Mouse (Mus musculus) hindbrain, embryonic 10.5 days (tissue): ENCODE measurements around the gene Rab5b. TPM values are rescaled to one million over a fixed set of nuclear protein-coding genes. Genes with fewer than 3 reads are reported as not detected.

Experiments used
- DNase-seq: peaks from one replicate; pipeline ENCODE4 v3.0.0-alpha.2; 2017; ENCODE audit warnings: low spot score
- H3K27ac ChIP-seq: fragments of 300-500 bp; sonication (generic); 2 replicates; pipeline ENCODE4 v1.5.1; 2016; ENCODE audit warnings: mild to moderate bottlenecking, moderate library complexity
- H3K27me3 ChIP-seq: fragments of 300-500 bp; sonication (generic); 2 replicates; pipeline ENCODE4 v1.6.1; 2016; ENCODE audit warnings: mild to moderate bottlenecking; ENCODE audit not compliant: poor library complexity, insufficient read depth, severe bottlenecking
- H3K36me3 ChIP-seq: fragments of 300-500 bp; sonication (generic); 2 replicates; pipeline ENCODE4 v1.6.1; 2016; ENCODE audit warnings: mild to moderate bottlenecking, moderate library complexity
- H3K4me1 ChIP-seq: fragments of 300-500 bp; sonication (generic); replicated peaks from 2 replicates; pipeline ENCODE4 v1.6.1; 2016; ENCODE audit warnings: mild to moderate bottlenecking
- H3K4me3 ChIP-seq: fragments of 300-500 bp; sonication (generic); 2 replicates; pipeline ENCODE4 v1.5.1; 2016; ENCODE audit warnings: mild to moderate bottlenecking, moderate library complexity
- H3K9me3 ChIP-seq: fragments of 300-500 bp; sonication (generic); 2 replicates; pipeline ENCODE4 v1.6.1; 2016; ENCODE audit warnings: mild to moderate bottlenecking, moderate library complexity
- WGBS: fragments of 180-500 bp; shearing (Covaris S2); methylation state at CpG from one replicate; pipeline ENCODE4 v1.1.7; 2016; 5-methylcytosine and 5-hydroxymethylcytosine counted together
- polyA plus RNA-seq: library from polyadenylated mRNA; unstranded; fragments of >200 nt; fragmentation: Nextera tagmentation; extraction: Ambion mirVana; gene quantifications from 2 replicates; pipeline ENCODE4 v1.2.1, GENCODE M21; 2016

The Rab5b gene
- polyA plus RNA-seq, 1 experiment from 2014 or later = 86.0 TPM

- Histone ChIP-seq H3K4me1 (peaks cover 12% of the 10 kb centered on the region; the same call in 1 of the 2 replicates), H3K27me3 (no peaks in the 10 kb centered on the region), H3K27ac (no peak overlapping the region), H3K9me3 (no peaks in the 10 kb centered on the region), H3K4me3 (no peak overlapping the region), H3K36me3 (no peaks in the 10 kb centered on the region)
- WGBS = 86% methylated on average over 3 of the region's 3 CpGs
- no peak for DNase-seq
Observed at GRCm38 (mm10) chr10:128655254-128655653, 40.8 kb downstream of the Rab5b start.

DNA sequence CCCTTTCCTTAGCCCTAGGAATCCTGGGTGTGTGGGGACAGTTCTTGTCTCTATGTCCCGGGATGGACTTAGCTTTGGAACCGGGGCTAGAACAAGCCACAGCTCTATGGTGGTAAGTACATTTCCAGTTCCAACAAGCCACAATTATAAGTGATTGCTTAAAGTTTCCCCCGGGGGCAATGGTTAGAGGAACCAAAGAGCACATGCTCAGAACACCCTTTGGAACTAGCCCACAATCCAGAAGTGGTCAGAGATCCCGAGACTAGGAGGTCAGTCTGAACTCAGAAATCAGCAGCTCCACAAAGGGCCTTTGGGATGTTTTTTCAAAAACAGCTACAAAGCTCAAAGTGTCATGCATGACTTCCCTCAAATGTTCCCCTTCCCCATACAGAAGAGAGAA, 42.2 kb downstream of the Rab5b start:
- Histone ChIP-seq H3K27ac (no peak overlapping the region), H3K36me3 (no peaks in the 10 kb centered on the region), H3K4me1 (0 out of 2 replicates have a peak, but pooled peaks cover 4% of the 10 kb centered on the region), H3K9me3 (no peaks in the 10 kb centered on the region), H3K4me3 (no peak overlapping the region), H3K27me3 (no peaks in the 10 kb centered on the region)
- DNase-seq = no peak
- 67% methylated on average over 4 of the region's 4 CpGs for WGBS

DNA sequence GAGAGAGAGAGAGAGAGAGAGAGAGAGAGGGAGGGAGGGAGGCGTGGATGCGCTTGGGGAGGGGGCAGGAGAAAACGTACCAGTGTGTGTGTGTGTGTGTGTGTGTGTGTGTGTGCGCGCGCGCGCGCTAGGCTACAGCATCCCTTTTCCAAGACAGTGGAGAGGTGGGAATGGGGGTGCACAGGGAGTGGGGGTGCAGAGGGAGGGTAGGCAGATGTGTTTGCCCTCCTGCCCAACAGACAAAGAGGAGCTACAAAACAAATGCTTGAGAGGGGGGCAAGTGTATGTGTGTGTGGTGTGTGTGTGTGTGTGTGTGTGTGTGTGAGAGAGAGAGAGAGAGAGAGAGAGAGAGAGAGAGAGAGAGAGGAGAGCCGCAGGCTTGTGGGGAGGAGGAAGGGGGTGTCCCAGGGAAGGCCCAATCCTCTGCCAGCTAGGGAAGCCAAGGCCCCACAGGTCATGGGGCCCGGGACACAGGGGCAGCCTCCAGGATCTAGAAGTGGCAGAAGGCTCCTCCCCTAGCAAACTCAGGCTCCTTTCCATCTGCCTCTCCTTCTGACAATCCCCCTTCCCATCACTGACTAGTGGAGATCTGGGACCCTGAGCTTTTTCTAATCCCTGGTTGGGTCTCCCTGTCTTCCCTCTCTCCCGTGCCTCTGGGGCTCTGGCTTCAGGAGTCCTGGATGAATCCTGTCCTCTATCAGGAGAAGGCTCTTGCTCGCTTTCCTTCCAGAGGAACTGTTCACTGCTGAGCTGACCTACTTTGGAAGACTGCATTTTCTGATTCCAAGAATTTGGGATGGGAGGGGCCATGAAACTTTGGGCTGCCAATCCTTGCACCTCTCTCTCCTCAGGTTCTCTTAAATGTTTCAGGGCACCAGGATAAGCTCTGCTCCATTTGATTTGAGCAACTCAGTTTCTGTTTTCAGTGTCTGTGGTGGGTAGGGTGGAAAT, 49.6 kb downstream of the Rab5b start:
- WGBS = 6% methylated on average over 10 of the region's 13 CpGs
- peak; percentile 57 for DNase-seq
- H3K27ac ChIP-seq = peak overlapping the region; percentile 90

GRCm38 (mm10) chr10:128645111-128646011, 50.7 kb downstream of the Rab5b start, which contains the start of gene Ikzf4:
Ikzf4 (minus strand) TSS chr10:128645991.
- Histone ChIP-seq H3K9me3 (no peaks in the 10 kb centered on the region), H3K27ac (peak within 1 kb of the TSS; percentile 90), H3K27me3 (peaks cover 20% of the 10 kb centered on the region), H3K4me3 (peak within 1 kb of the TSS; percentile 70), H3K4me1 (peaks cover 31% of the 10 kb centered on the region), H3K36me3 (peaks cover 16% of the 10 kb centered on the region)
- peak; percentile 59 for DNase-seq
- WGBS = 2% methylated on average over 36 of the region's 36 CpGs

More for the DNA sequence above, 49.6 kb downstream of the Rab5b start:
- Histone ChIP-seq H3K36me3 (peaks cover 6% of the 10 kb centered on the region; the same call in 1 of the 2 replicates), H3K9me3 (no peaks in the 10 kb centered on the region), H3K4me3 (peak overlapping the region; percentile 70), H3K4me1 (peaks cover 31% of the 10 kb centered on the region), H3K27me3 (peaks cover 20% of the 10 kb centered on the region)

- Histone ChIP-seq H3K9me3 (no peaks in the 10 kb centered on the region), H3K36me3 (peaks cover 28% of the 10 kb centered on the region), H3K27me3 (peaks cover 20% of the 10 kb centered on the region), H3K4me3 (no peak overlapping the region), H3K4me1 (peaks cover 31% of the 10 kb centered on the region), H3K27ac (no peak overlapping the region)
- 82% methylated on average over 6 of the region's 6 CpGs for WGBS
- DNase-seq = no peak
Observed at GRCm38 (mm10) chr10:128642749-128643148, 53.3 kb downstream of the Rab5b start.

DNA sequence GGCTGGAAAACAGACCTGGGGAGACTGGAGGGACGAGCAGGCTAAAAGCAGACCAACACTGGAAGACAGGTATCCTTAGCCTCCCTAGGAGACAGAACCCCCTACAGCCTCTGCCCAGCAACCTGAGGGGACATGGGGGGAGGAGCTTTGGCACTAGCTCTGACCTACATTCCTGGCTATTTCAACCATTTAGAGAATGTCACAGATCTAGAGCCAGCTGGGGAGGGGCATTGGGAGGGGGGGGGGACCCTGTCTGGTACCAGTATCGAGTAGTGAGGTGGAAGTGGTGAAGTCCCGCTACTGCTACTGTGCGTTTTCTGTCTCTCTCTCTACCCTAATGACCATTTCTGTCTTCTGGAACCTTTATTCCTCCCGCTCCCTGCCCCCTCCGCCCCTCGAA, 54.2 kb downstream of the Rab5b start:
- H3K4me3 ChIP-seq = no peak overlapping the region
- no peaks in the 10 kb centered on the region for H3K9me3 ChIP-seq
- WGBS = 80% methylated on average over 7 of the region's 7 CpGs
- H3K36me3 ChIP-seq = peaks cover 28% of the 10 kb centered on the region
- H3K27me3 ChIP-seq = peaks cover 20% of the 10 kb centered on the region
- no peak overlapping the region for H3K27ac ChIP-seq
- no peak for DNase-seq
- H3K4me1 ChIP-seq = peaks cover 34% of the 10 kb centered on the region

GRCm38 (mm10) chr10:128640891-128641290, 55.2 kb downstream of the Rab5b start:
- H3K9me3 ChIP-seq = no peaks in the 10 kb centered on the region
- H3K27ac ChIP-seq = no peak overlapping the region
- peaks cover 17% of the 10 kb centered on the region for H3K27me3 ChIP-seq
- no peak for DNase-seq
- WGBS = 94% methylated on average over 15 of the region's 15 CpGs
- H3K4me3 ChIP-seq = no peak overlapping the region
- H3K4me1 ChIP-seq = peaks cover 31% of the 10 kb centered on the region
- peaks cover 35% of the 10 kb centered on the region for H3K36me3 ChIP-seq

DNA sequence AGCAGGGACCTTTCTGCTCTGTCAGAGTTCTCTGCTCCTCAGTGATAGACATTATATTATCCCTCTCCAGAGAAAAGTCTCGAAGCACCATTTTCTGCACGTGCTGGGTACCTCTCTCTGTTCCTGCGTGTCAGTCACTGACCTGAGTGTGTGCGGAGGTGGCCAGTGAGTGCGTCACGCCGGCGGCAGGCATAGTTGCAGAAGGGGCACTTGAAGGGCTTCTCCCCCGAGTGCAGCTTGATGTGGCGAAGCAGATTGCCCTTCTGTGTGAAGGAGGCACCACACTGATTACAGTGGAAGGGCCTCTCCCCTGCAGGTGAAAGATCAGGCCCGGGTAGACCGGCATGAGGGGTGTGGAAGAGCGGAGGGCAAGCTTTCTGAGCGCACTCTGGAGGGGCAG, 56.1 kb downstream of the Rab5b start:
- H3K27ac ChIP-seq = no peak overlapping the region
- no peaks in the 10 kb centered on the region for H3K9me3 ChIP-seq
- DNase-seq = no peak
- peaks cover 12% of the 10 kb centered on the region for H3K27me3 ChIP-seq
- peaks cover 44% of the 10 kb centered on the region for H3K36me3 ChIP-seq
- H3K4me3 ChIP-seq = no peak overlapping the region
- 92% methylated on average over 14 of the region's 14 CpGs for WGBS
- H3K4me1 ChIP-seq = peaks cover 22% of the 10 kb centered on the region

DNA sequence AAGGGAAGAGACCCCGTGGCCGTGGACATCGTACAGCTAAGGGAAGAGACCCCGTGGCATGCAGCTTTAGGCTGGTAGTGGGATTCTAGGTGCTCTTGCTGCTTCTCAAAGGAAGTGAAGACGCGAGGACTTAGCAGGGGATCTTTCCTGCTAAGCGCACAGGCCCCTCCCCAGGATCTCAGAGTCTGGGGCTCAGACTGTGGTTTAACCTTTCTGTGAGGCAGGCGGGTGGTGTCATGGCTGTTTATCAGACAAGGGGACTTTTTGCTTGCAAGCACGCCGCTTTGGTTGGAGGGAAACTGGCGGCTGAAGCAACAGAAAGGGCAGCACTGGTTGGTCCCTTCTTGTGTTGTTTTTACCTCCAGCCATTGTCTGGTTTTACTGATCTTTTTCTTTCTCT, 59.1 kb downstream of the Rab5b start:
- peak; percentile 44 for DNase-seq
- peak overlapping the region; percentile 67 for H3K27ac ChIP-seq
- peak overlapping the region; percentile 18; the same call in 1 of the 2 replicates for H3K4me3 ChIP-seq
- peaks cover 56% of the 10 kb centered on the region for H3K36me3 ChIP-seq
- no peaks in the 10 kb centered on the region for H3K27me3 ChIP-seq
- WGBS = 8% methylated on average over 11 of the region's 11 CpGs
- no peaks in the 10 kb centered on the region for H3K9me3 ChIP-seq
- peaks cover 24% of the 10 kb centered on the region for H3K4me1 ChIP-seq

DNA sequence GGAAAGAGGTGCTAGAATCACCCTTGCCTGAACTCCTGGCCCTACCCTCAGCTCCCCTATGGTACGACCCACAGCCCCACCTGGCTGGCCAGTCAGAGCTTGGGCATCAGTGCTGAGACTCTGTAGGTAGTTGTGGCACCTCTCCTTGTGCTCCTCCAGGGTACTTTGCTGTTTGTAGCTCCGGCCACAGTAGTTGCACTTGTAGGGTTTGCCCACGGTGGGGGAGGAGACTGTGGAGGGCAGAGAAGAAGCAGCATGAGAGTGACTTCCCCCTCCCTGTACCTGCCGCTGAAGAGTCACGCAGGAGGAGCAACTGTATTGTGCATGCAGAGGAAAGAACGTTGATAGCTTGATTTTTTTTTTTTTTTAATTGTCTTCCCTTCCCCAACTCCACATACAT, 59.5 kb downstream of the Rab5b start:
- Histone ChIP-seq H3K4me1 (peaks cover 24% of the 10 kb centered on the region), H3K27ac (peak overlapping the region; percentile 67), H3K9me3 (no peaks in the 10 kb centered on the region), H3K27me3 (no peaks in the 10 kb centered on the region), H3K36me3 (peaks cover 53% of the 10 kb centered on the region), H3K4me3 (peak overlapping the region; percentile 18; the same call in 1 of the 2 replicates)
- 45% methylated on average over 6 of the region's 6 CpGs for WGBS
- DNase-seq = no peak

GRCm38 (mm10) chr10:128635697-128636096, 60.4 kb downstream of the Rab5b start:
- WGBS = 93% methylated on average over 13 of the region's 13 CpGs
- Histone ChIP-seq H3K27me3 (no peaks in the 10 kb centered on the region), H3K9me3 (no peaks in the 10 kb centered on the region), H3K4me1 (peaks cover 24% of the 10 kb centered on the region), H3K27ac (no peak overlapping the region), H3K36me3 (peaks cover 45% of the 10 kb centered on the region), H3K4me3 (no peak overlapping the region)
- DNase-seq = no peak

DNA sequence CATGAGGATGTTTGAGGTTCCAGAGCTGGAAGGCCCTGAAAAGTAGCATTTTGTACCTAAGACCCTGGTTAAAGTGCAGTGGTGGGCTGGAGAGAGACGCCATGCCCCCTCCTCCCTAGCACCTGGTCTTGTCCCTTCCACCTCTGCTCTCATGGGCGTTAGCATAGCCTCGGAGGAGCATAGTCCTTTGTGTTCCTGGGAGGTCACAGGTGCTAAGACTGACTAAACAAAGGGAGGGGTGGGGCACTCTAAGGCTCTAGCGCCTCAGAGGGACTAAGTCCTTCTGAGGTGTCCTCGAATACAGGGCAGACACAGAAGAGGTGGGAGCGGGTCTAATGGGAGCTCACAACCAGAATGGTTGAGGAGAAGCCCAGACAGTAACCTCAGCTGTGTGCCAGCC, 64.5 kb downstream of the Rab5b start:
- Histone ChIP-seq H3K4me1 (peaks cover 12% of the 10 kb centered on the region), H3K36me3 (peaks cover 30% of the 10 kb centered on the region), H3K4me3 (no peak overlapping the region), H3K9me3 (no peaks in the 10 kb centered on the region), H3K27ac (no peak overlapping the region), H3K27me3 (no peaks in the 10 kb centered on the region)
- 21% methylated on average over 6 of the region's 6 CpGs for WGBS
- no peak for DNase-seq
